Mouse (Mus musculus) CD4-positive, CD25-positive, alpha-beta regulatory T cell, adult 2 months (primary cell): ENCODE results near the gene Nckap5.
"Not testable (repeated sequence)": the region's sequence is repeated elsewhere in the genome, so short reads cannot be mapped to it uniquely, and the experiment has no call there.

Experiments used
- DNase-seq: peaks from one replicate; pipeline ENCODE4 v3.0.0-alpha.2; 2012; ENCODE audit warnings: low read depth, low spot score

The Nckap5 gene

DNA sequence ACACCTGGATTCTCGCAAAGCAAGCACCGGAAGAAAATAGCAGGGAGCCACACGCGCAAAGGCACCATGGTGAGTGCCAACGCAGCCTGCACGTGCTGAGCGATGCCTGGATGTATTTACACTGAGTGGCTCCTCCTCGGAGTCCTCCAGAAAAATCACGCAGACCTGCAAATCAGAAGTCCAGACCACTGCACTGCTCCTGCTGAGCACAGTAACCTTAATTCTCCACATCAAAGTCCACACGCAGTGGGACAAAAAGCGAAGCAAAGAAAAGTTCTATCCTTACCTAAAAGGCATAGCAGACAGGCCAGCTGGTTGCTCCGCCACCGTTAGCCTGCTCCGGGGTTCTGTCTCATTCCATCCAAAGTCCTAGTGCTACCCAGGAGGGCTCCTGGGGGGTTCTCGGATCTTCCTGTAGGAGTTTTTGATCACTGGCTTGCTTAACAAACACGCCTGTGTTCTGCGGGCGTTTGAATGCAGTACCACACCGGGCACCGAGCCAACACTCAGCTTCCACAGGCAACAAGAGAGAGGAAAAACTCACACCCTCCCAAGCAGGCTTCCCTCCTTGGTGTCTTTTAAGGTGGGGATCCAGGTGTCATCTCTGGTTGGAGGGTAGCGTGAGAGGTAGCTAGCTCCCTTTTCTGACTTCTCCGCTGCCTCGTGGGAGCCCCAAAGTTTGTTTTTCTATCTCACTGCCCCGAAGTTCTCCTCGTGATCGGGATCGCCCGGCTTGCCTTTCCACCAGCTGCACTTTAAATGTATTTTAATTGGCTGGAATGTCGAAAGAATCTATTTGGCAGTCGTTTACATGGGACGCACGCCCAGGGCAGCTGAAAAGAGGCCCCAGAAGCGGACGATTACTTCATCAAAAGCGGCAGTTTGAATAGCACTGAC, at the start of gene Nckap5:
Gene Nckap5, minus strand, starts transcription at position 769 of the 897 bp plus-strand sequence.
- peak; percentile 16 for DNase-seq

DNA sequence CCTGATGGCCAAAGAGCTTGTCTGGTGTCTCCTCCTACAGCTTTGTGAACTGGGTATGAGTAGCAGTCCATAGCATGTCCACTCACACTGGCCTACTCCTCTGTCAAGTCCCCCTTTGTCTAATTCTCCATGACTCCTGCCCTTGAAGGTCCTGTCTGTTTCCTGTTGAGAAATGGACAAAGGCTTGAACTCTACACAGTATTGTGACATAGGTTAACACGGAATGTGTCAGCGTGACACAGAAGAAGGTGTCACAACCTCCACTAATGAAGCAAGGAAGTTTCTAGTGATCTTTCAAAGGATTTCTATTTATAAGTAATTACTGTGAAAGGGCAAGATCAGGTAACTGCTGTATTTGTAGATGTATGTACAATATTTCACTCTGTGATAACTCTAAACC, 46.9 kb upstream of the Nckap5 start:
- DNase-seq: no peak

DNA sequence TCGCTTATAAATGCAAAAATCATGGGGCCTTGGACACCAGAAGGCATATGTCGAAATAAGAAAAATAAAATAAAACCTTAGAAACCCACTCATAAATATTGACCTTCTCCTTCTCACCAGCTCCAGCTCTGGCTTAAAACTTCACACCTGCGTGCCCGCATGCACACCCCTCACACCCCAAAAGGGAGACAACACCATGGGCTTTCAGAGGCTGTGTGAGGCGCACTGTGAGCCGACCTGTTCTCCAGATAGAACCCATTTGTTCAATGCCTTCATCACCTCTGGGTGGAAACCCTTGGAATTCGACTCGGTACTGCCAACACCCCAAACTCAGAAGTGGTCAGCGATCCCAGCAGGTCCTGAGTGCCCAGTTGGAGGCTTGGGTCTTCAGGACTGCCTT, 37.8 kb upstream of the Nckap5 start:
- DNase-seq: no peak

GRCm38 (mm10) chr1:126867912-126868311, 37.3 kb upstream of the Nckap5 start:
- DNase-seq: no peak

DNA sequence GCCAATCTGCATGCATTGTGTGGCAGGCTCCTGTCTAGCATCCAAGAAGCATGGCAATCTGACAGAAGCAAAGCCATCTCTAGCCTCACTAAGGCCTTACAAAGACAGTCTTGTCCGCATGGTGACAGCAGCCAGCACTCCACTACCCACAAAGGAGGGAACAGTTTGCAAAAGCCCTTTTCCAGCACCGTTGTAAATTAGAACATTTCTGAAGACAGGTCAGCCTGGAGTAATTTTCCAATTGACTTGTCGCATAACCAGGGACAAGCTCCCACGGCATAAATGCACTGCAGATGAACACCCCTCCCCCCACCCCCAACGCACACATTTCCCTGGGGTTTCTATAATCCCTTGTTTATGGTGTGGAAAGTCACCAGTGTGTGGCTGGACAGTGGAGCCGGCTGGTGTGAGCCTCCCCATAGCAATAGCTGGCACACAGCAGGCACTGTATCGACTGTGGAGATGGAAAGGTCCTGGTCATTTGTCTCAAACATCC, 35.0 kb upstream of the Nckap5 start:
- no peak for DNase-seq

DNA sequence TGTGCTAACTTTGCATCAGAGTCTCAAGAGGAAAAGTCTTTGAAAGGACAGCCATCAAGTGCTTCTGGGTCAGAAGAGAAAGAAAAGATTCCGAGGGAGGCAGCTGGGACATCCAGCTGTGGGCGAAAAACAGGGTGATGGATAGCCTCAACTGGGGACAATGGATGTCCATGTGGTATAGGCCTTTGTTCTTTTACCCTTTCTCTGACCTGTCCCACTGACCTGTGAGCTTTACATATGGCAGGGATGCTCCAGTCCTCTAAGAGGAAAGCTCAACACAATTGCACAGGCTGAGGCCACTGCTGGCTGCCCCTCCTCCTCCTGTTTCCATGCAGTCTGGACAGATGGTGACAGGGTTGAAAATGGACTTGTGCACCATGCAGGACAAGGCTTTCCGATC, 31.2 kb upstream of the Nckap5 start:
- no peak for DNase-seq

DNA sequence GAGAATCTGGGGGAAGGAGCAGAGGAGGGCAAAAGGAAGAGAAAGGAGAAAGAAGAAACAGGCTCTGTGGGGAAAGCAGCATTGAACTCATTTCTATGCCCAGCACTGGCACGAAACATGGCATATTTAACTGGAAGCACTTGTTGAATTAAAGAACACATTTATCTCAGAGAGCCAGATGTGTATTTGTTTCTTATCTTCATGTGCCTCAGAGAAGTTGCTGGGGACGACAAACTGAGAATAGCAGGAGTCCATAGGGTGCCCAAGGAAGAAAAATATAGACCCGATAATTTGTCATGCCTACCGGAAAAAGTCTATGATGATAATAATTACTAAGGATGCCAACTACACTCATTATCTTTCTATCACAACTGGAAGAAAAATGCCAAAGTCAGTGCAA, 29.9 kb upstream of the Nckap5 start:
- no peak for DNase-seq

GRCm38 (mm10) chr1:126849481-126849880, 18.9 kb upstream of the Nckap5 start:
- no peak for DNase-seq

DNA sequence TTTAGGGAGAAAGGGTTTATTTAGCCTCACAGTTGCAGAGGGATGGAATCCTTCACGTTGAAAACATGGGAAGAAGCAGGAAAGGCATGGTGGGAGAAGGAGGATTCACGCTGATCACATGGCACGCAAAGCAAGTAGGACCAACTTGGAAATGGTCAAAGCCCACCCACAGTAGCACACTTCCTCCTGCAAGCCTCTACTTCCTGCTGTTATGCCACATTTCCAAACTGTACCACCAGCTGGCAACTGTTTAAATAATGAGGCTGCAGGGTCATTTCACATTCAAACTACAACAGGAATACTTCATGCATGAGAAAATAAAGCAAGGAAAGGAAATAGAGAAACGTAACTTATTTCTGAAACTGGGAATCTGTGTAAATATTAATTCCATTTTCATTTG, 15.7 kb upstream of the Nckap5 start:
- no peak for DNase-seq

DNA sequence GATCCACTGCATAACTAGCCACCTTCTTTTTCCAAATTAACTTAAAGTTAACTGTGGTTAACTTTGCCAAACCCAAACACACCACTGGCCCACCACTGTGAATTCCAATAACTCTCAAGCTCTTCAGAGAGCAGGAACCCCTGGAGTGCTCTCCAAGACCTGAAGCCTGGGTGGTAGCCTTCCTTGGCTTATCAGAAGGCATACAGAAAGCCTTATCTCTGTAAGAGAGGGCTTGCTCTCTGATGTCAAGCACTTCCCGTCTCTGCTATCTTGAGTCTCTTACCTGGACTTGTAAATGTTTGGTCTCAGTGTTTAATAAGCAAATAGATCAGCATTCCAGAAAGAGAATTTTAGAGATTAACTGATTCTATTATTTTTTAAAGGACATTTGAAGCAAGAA, 2.3 kb upstream of the Nckap5 start:
- DNase-seq: no peak

DNA sequence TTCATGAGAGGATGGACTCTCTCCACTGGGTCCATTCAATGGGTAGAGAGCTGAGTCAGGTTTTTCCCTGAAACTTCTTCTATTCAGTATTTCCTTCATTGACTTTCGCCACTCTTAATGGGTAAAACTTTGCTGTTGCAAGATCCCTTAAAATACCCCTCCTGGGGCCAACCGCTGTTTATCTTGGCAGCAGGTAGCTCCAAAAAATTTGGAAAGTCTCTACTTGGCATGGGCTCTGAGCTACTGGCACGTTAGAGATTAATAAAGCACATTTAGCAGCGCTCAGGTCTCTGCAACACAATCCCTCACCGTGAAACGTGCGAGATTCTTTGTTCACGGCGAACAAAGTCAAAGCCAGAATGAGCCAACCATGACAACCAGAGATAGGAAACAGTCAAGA, 1.6 kb downstream of the Nckap5 start:
- no peak for DNase-seq

DNA sequence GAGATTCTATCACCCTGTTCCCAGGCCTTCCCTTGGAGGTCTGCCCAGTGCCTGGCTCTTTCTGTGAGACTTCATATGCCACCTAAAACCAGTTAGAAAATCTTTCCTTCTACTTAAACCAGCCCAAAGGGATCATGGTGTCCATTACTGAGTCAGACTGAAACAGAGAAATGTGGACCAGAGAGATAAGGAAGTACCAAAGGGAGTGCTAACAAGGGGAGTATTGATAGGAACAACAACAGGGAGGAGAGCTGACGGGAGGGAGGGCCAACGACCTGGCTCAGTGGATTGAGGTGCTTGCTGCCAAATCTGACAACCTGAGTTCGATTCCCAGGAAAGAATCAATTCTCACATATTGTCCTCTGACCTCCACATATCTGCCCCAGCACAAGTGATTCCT, 5.8 kb downstream of the Nckap5 start:
- no peak for DNase-seq

DNA sequence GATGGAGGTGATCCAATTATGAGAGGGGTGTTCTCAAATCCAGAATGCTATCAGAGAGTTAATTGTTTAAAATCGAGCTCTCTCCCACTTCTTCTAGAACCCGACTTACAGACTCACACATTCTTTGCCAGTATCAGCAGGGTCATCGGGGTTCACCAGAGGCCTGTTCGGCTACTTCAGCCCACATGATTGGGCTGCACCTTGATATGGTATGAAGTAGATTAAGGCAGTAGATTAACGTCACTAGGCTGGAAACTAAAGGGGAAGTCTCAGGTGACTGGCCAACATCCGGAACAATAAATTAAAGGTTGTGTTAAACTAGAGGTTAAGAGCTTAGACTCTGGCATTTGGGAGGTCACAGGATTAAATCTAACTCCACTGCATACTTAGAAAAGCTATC, 8.4 kb downstream of the Nckap5 start:
- peak; percentile 14 for DNase-seq

GRCm38 (mm10) chr1:126817381-126818034, 13.1 kb downstream of the Nckap5 start:
- peak; percentile 86 for DNase-seq

DNA sequence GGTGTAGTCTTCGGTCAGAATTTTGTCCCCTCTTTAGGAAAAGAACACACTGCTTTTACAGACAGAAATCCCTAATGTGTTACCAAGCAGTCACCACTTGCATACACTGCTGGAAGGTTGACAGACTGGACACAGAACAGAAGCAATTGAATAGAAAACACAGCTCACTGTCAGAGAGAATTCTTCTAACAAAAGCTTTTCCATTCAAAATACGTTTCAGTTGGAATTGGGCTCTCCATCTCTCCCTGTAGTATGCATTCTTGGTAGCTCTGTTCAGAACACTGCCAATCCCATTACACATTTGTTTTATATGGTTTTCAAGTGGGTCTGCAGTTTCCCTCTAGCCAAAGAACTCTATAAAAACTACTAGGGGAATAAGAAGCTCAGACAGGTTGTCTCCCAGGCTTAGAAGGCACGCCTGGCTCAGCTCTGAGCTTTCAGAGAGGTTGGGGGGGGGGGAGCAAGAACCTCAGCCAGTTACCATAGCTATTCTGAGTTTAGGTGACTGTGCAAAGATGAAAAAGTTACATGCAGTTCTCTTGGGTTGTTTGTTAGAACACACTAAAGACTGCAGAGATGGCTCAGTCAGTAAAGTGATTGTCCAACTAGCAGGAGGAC, 23.5 kb downstream of the Nckap5 start:
- no peak for DNase-seq

DNA sequence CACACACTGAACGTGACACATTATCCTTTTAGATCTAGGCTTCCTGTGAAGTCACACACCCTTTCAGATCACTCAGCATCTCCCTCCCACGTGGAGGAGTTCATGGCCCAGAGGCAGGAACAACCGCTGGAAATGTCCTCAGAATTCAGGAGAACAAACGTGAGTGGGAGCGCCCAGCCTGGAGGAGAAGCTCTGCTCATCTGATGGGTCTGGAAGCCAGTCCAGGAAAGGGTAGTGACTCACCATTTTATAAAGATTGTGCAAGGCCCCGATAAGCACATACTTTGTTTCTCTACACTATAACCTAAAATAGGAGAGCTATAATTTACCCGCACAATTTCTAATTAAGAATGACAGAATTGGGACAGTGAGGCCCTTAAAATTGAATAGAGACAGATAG, 24.1 kb downstream of the Nckap5 start:
- no peak for DNase-seq

GRCm38 (mm10) chr1:126802405-126802804, 28.2 kb downstream of the Nckap5 start:
- no peak for DNase-seq

- no peak for DNase-seq
Measured at GRCm38 (mm10) chr1:126801706-126802105, 28.9 kb downstream of the Nckap5 start.

- no peak for DNase-seq
Measured at GRCm38 (mm10) chr1:126799379-126799798, 31.2 kb downstream of the Nckap5 start.

DNA sequence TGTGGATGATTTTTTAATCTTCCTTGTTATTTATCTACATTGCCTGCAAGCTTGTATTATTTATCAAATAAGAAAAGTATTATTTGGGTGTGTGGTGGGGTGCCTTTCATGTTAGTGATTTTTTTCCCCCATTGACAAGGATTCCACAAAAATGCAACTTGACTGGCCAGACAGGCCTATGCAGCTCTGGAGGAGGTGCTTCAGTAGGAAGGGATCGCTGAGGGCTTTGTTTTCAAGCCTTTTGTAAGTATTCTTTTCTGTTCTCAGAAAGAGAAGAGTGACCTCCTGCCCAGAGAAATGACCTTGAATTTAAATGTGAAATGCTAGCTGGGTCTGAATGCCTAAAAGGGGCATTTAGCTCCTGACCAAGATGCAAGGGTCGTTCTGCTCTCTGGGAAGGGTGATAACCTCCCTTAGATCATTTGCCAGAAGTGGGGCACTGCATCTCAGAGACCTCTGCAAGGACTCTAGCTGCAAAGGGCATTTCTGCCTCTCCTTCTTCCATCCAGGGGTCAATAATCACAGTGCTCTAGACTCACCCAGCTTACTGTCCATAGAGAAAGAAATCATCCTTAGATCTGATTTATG, 50.2 kb downstream of the Nckap5 start:
- DNase-seq: not testable (repeated sequence)

- DNase-seq: not testable (repeated sequence)
Measured at GRCm38 (mm10) chr1:126773947-126774346, 56.7 kb downstream of the Nckap5 start.

GRCm38 (mm10) chr1:126766971-126767370, 63.6 kb downstream of the Nckap5 start:
- DNase-seq: no peak
